Mouse (Mus musculus): Measurements from ENCODE around the gene Acyp1.
"Not testable (repeated sequence)": the region's sequence is repeated elsewhere in the genome, so short reads cannot be mapped to it uniquely, and the experiment has no call there.

The Acyp1 gene

GRCm38 (mm10) chr12:85281756-85282155 is 6.5 kb downstream of the Acyp1 start:
- not testable (repeated sequence) for DNase-seq (ENCODE audit: low spot score)

- DNase-seq (ENCODE audit: low spot score) = no peak
Observed at GRCm38 (mm10) chr12:85280845-85281651, 7.2 kb downstream of the Acyp1 start.

DNA sequence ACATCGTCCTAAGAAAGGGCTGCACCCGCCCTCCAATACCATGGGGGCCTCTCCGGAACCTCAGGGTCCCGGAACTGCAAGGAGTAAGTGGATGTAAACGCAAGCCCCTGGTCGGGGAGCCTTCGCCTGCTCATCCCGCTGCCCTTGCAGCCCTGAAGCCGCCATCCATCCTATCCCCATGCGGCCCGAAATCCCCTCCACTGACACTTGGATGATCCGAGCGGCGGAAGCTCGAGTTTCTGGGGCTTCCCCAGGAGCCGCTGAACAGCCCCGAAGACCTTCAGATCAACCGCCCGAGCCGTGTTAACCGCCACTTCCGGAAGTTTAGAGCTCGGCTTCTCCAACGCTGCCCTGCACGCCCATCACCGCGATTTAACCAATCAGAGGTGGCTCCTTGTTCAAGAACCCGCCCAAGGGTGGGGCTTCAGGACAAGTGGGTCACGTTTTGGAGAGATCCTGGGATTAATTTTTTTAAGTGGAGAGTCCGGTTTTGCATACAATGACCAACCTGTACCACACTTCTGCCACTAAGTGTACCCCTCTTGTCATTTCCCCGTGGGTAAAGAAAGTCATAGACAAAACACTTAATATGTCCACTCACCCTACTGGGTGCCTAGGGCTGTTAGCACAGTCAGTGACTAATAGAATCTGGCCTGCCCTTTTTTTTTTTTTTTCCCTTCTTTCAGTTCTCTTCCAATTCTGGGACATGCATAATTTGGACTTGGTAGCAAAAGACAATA is 8.0 kb downstream of the Acyp1 start:
- peak; percentile 98 for DNase-seq (ENCODE audit: low spot score)

DNA sequence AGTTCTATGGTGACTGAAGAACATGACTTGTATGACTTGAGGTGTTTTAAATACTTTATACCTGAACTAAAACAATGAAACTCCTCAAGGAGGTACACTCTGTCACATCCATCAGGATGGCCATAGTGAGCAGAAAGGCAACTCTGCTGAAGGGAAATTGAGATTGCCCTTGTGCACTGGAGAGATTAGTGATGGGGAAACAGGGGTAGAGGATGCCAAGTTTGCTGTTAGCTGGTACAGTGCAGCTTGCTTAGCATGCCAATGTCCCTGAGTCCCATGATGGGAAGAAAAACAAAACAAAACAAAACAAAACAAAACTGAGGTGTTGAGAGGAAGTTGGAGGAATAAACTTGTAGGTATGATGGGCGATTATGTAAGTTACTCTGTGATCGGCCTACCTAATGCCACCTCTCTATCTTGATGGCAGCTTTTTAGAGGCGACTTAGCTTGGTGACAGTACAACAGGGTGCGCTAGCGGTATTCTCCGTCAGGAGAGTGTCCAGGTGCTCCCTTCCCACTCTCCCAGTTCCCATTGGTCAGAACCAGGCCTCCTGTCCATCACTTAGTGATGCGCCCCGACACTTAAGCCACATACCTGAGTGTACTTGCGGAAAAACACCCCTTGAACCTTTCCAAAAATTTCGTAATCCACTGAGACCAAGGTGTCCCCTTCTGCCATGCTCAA is 8.7 kb downstream of the Acyp1 start:
- DNase-seq (ENCODE audit: low spot score) = no peak

- DNase-seq (ENCODE audit: low spot score) = no peak
Observed at GRCm38 (mm10) chr12:85278919-85279318, 9.3 kb downstream of the Acyp1 start.

DNA sequence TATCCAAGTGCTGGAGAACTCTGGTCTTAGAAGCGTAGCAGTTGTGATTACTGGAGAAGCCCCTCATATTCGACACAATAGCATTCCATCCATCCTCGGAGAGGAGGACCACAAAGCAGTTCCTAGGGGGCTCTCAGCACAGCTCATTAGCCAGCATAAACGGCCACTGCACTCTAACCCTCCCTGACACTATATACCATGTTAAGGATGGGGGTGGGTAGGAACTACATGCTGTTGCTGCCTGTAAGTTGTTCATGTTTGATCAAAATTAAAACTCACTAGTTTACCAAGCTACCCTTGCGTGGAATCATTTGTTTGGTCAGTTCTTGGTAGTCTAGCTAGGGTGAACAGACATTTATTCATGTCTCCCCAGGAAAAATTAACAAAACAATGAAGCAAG is 12.0 kb downstream of the Acyp1 start:
- DNase-seq (ENCODE audit: low spot score) = no peak

- DNase-seq (ENCODE audit: low spot score) = no peak
Observed at GRCm38 (mm10) chr12:85273508-85273907, 14.7 kb downstream of the Acyp1 start.

GRCm38 (mm10) chr12:85271843-85272206 is 16.4 kb downstream of the Acyp1 start:
- no peak for DNase-seq (ENCODE audit: low spot score)

GRCm38 (mm10) chr12:85271132-85271842 is 17.0 kb downstream of the Acyp1 start:
- no peak for DNase-seq (ENCODE audit: low spot score)

DNA sequence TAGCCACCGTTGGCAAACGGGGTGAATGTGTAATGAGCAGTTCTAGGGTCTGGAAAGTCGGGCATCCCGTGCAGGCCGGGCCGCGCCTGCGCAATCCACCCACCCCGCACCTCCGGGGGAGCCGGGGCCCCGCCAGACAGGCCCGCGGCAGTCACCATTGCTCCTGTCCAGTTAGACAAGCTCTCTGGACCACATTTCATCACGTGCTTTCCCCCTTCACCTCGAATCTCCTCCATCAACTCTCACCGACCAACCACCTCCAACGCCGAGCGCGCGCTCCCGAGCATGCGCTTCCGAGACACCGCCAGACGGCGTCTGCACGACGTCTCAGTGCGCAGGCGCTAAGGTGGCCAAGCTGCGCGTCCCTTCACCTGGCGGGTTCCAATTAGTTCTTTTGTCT is 17.9 kb downstream of the Acyp1 start, which contains the start of gene Mlh3:
Gene Mlh3, minus strand, starts transcription at position 281 of the 400 bp plus-strand sequence.
- DNase-seq (ENCODE audit: low spot score) = peak; percentile 58

GRCm38 (mm10) chr12:85269821-85270220 is 18.4 kb downstream of the Acyp1 start:
- no peak for DNase-seq (ENCODE audit: low spot score)

DNA sequence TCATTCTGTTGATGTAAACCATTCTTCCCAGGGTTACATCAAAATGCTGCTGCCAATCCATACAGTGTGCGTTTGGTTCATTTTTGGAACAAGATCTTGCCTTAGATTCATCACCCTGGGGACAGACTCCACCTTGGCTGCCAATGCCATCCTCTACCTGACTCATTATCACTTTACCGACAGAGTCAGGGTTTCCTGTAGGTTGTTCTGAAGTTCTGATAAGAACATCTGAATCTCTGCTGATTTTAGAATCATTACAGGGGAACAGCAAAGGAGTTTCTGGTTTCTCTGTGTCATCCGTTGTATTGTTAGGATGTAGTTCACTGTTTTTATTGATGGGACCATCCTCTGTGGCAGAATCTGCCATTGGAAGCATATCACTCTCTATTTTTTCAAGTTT is 22.0 kb downstream of the Acyp1 start:
- DNase-seq (ENCODE audit: low spot score) = no peak

GRCm38 (mm10) chr12:85264940-85265339 is 23.3 kb downstream of the Acyp1 start:
- no peak for DNase-seq (ENCODE audit: low spot score)

DNA sequence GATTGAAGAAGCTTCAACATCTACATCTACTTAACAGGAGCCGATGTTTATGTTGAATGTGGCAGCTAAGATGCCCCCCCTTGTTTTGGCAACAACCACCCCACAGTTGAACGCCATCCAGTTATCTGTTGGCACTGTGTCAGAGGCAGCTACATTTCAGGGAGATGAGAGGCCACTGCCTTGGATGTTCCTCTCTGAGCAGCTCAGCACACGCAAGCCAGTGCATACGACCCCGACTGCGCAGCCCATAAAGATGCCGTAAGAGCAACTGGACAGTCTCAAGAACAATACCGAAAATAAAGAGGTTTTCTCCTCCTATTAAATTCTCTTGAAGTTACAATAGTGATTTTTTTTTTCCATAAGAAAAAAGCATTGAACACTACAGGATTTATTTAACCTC is 23.7 kb downstream of the Acyp1 start:
- DNase-seq (ENCODE audit: low spot score) = no peak

DNA sequence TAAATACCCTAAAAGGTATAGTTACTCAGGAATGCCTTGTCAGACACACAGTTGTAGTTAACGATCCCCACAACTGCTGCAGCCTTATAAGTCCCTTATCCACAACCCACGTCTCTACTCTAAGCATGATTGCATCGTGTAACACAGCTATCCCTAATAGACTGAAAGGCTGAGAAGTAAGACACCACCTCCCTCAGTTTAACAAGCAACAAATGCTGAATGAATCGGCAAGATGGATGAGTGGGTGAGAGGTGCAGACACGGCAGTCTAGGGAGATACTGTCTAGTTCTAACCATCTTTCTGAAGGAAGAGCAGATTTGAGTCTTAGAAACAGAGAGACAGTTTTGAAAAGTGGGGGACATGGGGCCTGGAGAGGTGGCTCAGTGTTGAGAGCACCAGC is 25.0 kb downstream of the Acyp1 start:
- DNase-seq (ENCODE audit: low spot score) = no peak

DNA sequence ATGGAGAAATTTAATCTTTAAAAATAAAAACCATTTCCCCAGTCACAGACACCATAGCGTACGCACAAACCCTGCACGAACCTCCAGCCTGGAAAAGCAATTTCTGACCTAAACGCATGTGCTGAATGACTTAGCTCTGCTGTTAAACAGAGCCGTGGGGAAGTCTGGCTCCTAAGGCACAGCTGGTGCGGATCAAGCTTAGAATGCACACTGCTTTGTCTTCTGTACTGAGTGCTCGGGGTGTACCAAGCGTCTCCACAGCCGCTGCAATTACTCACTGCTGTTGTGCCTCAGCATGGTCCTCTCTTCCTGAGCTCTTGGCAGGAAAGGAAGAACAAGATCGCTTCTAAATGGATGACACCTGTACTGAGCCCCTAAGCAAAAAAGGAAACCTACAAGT is 25.7 kb downstream of the Acyp1 start:
- no peak for DNase-seq (ENCODE audit: low spot score)

GRCm38 (mm10) chr12:85257008-85257639 is 31.1 kb downstream of the Acyp1 start:
- DNase-seq (ENCODE audit: low spot score) = no peak

- no peak for DNase-seq (ENCODE audit: low spot score)
Observed at GRCm38 (mm10) chr12:85256074-85256751, 32.0 kb downstream of the Acyp1 start.

- no peak for DNase-seq (ENCODE audit: low spot score)
Observed at GRCm38 (mm10) chr12:85252083-85252482, 36.2 kb downstream of the Acyp1 start.

- DNase-seq (ENCODE audit: low spot score) = no peak
Observed at GRCm38 (mm10) chr12:85237553-85237952, 50.7 kb downstream of the Acyp1 start.
